Mouse (Mus musculus) ES-Bruce4 (cell line): ENCODE measurements around the gene Spns2.

Source experiments
- CTCF ChIP-seq: IDR thresholded peaks from one replicate; pipeline ENCODE4 v1.8.1; 2011; ENCODE audit warnings: low read depth, low read length
- EP300 ChIP-seq: IDR thresholded peaks from 2 replicates; pipeline ENCODE4 v1.6.1; 2011; ENCODE audit warnings: low read depth, low read length; ENCODE audit not compliant: insufficient read depth
- POLR2A ChIP-seq: IDR thresholded peaks from one replicate; pipeline ENCODE4 v1.8.1; 2011; ENCODE audit warnings: low read length; ENCODE audit not compliant: insufficient read depth

GRCm38 (mm10) chr11:72409649-72410385, 79.9 kb downstream of the Spns2 start:
- TF ChIP-seq POLR2A: no peak
- no peak for TF ChIP-seq CTCF
- TF ChIP-seq EP300: no peak
